Mouse (Mus musculus) layer of hippocampus, adult 18-20 months (tissue): ENCODE data around the gene Sat2. TPM values are rescaled to one million over a fixed set of nuclear protein-coding genes. Genes with fewer than 3 reads are reported as not detected.

ENCODE experiments used
- DNase-seq, 2 experiments: peaks; one replicate each; pipeline ENCODE4 v3.0.0; 2022; ENCODE audit warnings: low spot score in 2 of 2
- total RNA-seq, 2 experiments: library from RNA; stranded (reverse); gene quantifications; 2 replicates each; pipeline ENCODE4 v1.2.3; 2021

Gene Sat2
- total RNA-seq, 2 experiments from 2014 or later = 9.5 to 12.1 TPM

DNA sequence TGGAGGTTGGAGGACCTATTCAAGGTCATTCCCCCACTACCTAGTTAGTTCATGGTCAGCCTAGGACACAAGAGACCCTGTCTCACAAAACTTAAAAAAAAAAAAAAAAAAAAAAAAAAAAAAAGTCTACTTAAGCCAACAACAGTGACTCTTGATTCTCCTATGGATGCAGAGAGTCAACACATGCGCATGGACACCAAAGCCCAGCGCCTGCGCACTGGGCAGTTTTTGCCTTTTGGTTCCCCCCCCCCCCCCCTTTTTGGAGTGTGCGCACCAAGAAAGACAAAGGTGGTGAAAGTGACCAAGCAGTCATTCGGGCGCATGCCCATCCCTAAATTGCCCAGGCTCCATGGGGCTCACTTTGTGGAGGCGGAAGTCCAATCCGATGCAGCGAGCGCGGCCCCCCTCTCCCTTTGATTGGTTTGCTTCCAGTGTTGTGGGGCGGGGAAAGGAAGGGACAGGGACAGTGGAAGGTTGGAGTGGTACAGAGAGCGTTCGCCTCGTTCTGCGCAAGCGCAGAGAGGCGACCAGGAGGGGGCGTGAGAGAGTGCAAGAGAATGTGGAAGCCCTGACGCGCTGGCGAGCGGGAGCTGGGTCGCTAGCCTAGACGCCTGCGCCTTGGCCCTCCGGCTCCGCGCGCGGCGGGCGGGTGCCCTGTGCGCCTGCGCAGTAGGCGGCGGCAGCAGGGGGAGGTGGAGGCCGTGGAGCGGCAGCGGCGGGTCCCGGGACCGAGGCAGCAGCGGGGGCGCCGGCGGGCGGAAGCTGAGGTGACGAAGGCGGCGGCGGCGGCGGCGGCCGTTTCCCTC, 10.7 kb downstream of the Sat2 start, which contains the start of gene Fxr2:
Gene Fxr2, plus strand, starts transcription at position 707 of the 806 bp plus-strand sequence.
- DNase-seq = peak; percentile 100

DNA sequence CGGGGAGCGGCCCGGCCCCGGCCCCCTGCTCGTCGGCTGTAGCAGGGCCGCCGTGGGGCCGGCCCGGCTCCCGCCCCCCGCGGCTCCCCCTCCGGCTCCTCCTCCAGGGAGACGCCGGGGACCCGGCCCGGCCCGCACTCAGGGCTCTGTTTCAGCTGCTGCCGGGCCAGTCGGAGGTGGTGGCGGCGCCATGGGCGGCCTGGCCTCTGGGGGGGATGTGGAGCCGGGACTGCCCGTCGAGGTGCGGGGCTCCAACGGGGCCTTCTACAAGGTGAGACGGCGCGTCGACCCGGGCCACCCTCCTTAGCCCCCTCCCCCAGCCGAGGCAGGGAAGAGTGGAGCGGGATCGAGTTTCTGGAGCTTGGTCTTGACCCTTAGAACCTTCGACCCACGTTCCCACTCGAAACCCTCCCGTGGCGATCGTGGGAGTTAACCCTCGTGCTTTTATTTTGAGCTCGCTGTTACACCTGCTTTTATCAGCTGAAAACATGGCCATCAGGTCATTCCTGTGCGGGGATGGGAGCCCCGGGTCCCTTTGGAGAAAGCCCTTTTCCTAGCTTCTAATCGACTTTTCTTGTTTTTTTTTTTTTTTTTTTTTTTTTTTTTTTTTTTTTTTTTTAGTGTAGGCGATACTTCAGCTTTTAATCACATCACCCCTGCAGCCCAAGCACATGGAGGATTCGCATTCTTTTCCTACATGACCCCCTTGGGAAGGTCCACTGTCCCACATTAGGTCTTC, 11.5 kb downstream of the Sat2 start:
- DNase-seq = no peak

DNA sequence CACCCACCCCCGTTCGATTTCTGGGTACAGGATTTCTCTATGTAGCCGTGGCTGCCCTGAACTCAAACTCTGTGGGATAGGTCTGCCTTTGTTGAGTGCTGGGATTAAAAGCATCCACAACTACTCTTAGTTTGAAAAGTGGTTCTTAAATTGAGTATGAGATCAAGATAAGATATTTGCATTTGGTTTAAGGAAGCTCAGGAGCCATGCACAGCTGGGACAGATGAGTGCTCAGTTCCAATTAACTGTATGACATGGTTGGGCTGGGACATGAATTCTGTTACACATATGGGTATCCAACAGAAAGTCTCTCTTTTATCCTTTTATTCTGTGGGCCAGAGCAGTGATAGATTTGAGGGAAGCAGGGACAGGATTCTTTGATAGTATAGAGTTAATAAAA, 13.6 kb downstream of the Sat2 start:
- DNase-seq = no peak

DNA sequence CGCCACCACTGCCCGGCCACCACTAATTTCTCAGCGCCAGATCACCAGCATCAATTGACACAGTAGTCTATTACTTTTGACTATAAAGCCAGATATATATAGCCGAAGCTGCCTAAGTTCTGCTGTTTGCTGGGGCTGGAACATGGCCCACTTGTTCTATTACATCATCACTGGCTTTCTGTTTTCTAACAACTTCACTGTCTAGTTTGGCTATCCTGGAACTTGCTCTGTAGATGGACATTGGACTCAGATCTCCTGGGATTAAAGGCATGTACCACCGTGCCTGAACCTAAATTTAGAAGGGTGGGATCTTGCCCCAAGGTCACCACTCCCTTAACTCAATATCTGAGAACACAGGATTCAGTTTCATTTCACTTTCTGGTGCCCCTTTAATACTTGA, 24.0 kb downstream of the Sat2 start:
- no peak for DNase-seq

DNA sequence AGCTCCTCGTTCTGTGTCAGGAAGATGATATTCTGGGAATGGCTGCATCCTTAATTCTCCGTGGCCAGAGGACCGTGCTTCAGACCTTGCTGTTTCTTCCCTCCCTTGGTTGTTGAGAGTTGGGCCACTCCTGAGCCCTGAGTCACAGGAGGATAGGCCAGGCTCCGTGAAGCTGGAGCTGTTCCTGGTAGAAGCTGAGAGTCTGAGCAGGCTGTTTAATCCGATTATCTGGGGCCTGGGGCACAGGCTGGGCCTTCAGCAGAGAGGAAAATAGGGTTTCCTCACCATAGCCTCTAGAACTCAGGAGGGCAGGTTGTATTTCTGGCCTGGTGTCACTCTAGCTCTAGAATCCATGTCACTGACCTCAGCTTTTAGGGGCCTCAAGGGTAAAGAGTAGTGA, 31.6 kb downstream of the Sat2 start:
- no peak for DNase-seq

DNA sequence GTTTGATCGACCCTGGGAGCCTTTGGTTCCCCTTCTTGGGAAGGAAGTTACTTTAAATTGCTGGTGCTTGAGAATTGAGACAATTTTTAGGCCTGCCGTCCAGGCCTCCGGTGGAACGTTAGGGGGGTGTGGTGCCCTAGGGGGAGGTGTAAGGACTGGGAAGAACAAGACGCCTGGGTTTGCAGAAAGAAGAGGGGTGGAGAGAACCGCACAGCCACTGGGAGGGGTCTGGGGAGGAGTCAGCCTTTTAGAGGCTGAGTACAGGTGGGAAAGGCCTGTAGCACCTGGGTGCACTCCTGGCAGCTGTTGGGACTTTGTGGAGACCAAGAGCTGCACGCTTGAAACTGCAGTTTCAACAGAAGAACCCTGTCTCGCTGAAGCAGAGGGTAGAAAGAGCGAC, 32.9 kb downstream of the Sat2 start:
- no peak for DNase-seq

DNA sequence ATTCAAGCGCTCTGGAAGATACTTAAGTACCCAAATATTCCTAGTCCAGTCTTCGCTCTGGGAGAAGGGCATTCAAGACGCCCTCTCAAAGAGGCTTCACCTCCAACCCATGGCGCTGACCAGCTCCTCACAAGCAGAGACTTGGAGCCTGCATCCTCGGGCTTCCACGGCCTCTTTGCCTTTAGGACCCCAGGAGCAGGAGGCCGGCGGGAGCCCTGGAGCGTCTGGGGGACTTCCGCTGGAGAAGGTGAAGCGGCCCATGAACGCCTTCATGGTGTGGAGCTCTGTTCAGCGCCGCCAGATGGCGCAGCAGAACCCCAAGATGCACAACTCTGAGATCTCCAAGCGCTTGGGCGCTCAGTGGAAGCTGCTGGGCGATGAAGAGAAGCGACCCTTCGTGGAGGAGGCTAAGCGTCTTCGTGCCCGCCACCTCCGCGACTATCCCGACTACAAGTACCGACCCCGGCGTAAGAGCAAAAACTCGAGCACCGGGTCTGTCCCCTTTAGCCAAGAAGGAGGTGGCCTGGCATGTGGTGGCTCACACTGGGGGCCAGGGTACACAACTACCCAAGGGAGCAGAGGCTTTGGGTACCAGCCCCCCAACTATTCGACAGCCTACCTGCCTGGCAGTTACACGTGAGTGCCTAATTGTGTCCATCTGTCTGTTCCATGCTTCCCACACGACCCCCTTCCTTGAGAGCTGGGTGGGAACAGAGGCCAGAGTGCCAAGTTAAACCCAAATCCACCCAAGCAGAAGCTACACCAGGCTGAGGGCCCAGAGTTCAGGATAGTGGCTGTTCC, 33.6 kb downstream of the Sat2 start, which contains the start of gene Sox15:
Gene Sox15, plus strand, starts transcription at position 51 of the 801 bp plus-strand sequence.
- DNase-seq = peak in 1 of 2 experiments; percentile 84

DNA sequence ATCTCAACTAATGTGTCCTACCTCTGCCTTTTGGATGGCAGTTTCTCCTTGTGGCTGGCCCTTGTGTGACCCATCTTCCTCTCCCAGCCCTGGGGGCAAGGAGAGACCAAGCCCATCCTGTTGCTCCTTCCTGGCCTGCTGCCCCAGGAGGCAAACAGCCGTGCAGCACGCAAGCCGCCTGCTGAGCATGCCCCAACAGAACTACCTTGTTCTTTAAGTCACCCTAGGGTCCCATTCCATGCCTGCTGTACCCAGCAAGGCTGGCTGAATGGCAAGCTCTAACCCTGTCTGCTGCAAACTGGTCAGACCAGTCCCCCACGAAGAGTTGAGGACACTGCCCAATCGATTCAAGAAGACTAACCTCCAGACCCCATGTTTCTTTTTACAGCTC, 34.2 kb downstream of the Sat2 start:
- DNase-seq = no peak

DNA sequence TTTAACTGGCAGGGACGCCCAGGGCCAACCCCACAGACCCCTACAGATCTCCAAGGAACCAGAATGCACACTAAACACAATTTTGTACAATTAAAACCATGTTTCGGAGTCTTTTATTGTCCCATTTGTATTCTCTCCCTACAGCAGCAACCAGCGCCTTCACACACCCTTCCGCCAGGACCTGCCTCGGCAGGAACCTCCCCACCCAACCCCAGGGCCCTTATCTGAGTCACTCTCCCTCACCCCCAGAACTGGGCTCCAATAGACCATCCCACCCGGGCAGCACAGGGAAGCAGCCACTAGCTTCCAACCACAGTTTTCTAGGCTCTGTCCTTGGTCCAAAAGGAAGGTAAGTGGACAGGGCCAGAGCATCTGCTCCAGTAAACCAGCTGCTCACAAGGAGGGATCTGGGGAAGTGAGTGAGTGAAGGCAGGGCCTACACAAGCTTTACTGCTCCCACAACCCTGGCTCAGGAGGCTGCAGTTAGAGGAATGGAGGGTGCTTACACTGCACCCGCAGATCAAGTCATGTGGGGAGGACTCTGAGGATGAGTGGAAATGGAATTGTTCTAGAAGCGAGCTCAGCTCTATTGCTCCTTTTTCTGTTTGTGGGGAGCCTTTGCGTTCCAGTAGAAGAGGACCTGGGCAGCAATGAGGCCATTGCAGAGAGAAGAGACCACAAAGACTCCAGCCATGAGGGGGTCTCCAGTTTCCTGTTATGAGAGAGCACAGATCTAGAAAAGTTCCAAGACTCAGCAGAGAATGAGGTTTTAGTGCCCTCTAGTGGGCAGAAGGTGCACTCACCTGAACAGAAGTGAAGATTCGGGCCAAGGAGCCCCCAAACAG, 35.0 kb downstream of the Sat2 start:
- peak in 1 of 2 experiments; percentile 59 for DNase-seq

DNA sequence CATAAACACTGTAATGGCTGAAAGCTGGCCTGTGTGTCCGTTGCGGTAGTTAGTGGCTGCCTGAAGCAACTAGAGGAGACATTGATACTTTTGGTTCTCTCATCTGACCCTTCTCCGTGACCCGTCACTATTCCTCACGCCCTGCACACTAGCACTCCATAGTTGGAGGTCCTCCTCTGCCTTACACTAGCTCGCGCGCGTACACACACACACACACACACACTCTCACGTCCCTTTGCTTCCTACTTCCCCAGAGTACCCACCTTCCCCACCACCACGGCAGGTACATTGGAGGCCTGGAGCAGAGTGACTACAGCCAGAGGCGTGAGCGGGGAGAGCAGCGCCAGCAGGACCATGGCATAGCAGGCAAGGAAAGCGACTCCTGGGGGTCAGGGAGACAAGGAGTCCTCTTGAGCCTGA, 35.6 kb downstream of the Sat2 start:
- no peak for DNase-seq

DNA sequence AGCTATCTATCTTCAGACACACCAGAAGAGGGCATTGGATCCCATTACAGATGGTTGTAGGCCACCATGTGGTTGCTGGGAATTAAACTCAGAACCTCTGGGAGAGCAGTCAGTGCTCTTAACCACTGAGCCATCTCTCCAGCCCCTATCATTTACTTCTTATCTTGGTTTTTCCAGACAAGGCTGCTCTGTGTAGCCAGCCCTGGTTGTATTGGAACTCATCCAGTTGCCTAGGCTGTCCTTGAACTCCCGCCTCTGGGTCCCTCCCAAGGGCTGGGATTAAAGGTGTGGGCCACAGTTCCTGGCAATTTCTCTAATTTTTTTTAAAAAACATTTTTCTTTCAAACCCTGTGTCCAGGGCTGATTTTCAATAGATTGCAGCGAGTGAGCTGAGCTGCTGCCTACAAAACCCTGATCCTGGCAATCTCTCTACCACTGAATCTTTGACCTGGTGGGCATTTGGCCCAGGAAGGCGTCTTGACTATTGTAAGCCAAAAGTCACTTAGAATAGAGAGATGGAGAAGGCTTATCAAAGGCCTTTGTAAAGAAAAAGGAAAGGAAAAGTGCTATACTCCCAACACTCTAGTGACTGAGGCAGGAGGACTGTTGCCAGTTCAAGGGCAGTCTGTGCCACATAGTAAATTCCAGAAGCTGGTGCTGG, 39.5 kb downstream of the Sat2 start:
- no peak for DNase-seq

DNA sequence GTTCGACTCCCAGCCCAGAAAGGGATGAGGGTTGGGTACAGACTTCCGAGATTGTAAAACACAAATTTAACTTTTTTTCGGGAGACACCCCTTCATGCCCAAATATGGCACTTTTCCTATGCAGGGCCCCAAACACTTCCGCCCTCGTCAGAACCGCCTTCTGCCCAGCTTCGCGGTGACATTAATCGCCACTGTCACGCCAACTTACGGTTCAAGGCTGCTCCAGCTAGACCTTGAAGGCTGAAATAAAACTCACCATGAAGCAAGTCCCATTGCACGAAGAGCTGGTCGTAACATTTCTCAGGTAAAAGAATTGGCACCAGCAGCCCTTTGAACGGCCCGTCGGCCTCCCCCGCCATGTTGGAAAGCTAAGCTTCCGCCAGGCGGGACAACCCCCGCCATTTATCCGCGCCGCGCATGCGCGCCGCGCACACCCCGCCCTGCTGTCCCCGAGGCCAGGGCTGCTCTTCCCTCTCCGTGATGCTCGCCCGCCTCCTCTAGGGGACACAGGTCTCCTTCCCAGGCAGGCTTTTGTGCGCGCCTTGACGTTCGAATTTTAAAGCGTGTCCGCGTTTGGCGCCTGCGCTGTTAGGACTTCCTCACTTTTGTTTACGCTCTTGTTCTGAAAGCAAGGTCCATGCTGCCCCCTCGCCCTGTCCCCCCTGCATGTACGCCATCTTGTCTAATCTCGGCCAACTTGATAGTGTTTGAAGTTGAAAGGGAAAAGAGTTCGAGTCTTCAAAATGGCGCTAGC, 40.6 kb downstream of the Sat2 start, which contains the start of gene Mpdu1:
Gene Mpdu1, minus strand, starts transcription at position 430 of the 754 bp plus-strand sequence.
- DNase-seq = peak; percentile 93 to 94

DNA sequence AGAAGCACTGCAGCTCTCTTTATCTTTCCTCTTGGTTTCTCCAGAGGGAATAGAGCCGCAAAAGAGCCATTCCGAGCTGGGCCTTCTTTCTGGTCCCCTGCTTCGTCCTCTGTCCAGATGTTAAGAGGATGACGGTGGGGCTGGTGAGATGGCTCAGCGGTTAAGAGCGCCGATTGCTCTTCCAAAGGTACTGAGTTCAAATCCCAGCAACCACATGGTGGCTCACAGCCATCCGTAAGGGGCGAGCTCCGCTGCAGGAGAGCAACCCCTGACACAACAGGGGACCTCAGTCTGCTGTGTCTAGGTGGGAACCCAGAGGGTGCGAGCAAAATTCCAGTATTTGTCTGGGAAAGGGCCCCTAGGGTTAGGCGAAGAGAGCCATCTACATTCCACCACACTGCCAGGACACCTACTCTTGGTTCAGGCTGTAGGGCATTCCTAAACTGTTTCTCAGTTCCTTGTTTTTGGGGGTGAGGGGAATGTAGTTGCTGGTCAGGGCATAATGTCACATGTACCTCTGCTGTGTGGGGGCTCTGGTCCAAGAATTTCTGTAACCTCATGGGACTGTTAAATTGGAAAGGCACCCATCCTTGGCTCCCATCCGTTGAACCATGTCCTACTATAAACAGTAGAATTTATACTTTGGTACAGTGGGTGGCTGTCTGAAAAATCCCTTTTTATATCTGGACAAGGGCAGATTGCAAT, 41.3 kb downstream of the Sat2 start:
- DNase-seq = no peak

DNA sequence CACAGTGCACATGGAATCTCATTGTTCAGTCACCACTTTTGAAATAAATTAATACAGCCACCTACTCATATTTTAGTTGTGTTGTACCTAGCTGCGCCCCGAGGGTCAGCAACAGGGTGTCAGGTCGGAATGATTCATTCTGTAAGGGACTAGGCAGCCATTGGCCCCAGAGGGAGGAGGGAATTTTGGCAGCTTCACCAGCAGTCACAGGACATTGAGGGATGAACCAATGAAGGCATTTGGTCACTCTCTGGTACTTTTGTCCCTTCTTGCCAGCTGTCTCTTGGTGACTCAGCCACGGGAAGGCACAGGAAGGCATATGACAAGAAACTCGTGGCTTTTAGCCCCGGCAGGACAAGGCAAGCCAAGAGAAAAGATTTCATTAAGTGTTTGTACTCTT, 42.0 kb downstream of the Sat2 start:
- no peak for DNase-seq

DNA sequence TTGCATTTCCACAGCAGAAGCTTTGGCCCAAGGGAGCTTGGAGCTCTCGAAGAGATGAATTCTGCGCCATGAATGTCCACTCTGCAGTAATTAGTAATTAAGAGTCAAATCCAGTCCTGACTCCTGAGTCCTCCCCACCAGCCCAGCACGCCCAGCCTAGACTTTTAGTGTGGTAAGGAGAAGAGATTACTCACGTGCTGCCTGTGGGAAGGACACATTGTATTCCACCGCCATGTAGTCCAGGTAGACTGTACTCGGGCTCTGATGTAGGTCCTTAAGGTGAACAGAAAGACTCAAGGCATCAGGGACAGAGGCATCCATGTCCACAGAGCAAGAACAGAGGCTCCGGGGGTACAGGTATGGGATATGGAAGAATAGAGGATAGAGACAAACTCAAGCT, 43.0 kb downstream of the Sat2 start:
- no peak for DNase-seq

DNA sequence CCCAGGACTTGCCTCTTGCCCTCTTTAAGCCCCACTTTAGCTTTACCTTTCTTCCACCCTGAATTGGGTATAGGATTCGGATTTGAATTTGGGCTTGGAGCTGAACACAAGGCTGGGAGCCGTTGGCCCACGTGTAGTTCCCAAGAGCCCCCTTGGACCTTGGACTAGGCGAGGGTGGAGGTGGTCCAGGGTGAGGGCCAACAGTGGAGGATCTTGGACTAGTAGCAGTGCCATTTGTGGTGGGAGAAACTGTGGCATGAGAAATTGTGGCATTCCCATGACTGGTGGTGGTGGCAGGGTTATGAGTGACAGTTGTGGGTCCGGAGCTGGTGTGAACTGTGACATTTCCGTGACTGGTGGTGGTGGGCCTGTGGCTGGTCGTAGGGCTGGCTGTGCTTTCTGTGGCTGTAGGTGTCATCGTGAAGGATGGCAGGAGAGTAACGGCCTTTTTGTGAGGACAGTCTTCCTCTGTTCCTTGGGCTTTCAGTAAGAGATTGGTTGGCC, 43.7 kb downstream of the Sat2 start:
- DNase-seq = no peak

DNA sequence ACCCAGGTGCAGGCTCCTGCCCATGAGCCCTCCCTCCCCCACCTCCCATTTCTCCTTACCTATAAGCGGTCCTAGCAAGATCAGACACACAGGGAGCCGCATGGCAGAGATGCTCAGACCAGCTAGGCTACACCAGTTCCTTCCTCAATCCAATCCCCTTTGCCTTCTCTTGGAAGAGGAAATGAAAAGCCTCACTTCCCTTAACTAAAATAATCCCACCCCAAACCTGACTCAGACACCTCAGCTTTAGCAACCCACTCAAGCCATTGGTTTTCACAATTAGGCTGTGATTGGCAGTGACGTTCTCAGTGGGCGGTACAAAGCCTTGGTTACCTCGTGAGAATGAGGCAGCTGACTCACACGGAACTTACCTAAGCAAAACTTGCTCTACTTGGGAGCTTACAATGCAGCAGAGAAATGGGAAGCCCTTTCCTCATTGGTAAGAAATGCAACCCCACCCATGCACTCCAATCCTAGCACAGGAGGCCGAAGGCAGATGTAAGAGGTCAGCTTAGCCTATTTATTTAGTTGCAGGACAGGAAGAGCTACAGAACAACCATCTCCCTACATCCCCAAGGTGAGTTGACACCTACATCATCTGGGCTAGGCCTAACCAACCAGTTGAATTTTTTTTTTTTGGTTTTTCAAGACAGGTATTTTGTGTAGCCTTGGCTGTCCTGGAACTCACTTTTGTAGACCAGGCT, 44.3 kb downstream of the Sat2 start, which contains the start of gene Cd68:
Gene Cd68, minus strand, starts transcription at position 193 of the 704 bp plus-strand sequence.
- peak; percentile 66 to 77 for DNase-seq

DNA sequence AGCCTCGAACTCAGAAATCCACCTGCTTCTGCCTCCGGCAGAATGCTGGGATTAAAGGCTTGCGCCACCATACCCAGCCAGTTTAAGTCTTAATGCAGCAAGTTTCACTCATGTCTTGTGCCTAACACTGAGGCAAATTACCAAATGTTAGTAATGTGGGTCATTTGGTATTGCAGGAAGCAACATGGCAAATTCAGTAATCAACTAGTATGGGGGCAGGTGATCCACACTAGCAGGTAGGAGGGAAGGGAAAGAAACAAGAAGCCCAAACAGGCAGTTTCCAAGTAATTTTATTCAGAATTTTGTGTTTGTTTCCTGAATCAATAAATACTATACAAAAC, 44.8 kb downstream of the Sat2 start:
- no peak for DNase-seq
